Mouse (Mus musculus): ENCODE data around the gene Rbms2.

DNA sequence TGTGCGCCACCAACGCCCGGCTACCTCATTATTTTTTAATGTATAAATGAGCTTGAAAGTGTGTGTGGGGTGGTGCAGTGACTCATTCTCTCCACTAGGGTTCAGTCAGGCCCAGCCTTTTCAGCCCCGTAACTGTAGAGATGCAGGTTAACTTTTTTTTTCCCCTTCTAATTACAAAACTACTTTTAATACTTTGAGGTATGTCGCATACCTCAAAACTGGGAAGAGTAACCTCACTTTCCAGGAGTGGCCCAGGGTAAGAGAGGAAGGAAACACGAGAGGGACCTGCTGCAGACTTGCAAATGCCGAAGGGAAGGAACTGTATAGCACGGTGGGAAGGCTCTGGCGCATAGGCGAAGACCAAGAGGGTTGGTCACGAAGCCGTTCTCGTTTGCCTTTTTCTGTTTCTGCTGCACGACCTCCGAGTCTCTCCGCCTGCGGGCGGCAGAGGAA is 32.8 kb upstream of the Rbms2 start:
- TF ChIP-seq CTCF (IDR thresholded peaks at IDR 0.05) = peak; percentile 87
- peak; percentile 29; the same call in 1 of the 2 replicates for TF ChIP-seq EP300 (IDR thresholded peaks at IDR 0.05; ENCODE audit: insufficient read depth, low read depth, low read length)
- no peak for TF ChIP-seq POLR2A (IDR thresholded peaks at IDR 0.05; ENCODE audit: insufficient read depth, low read depth, low read length)
